Mouse (Mus musculus) bone marrow, adult 2 months (tissue): ENCODE measurements around the gene Fcna.

Experiments used
- CTCF ChIP-seq: fragments of 200-500 bp; IDR thresholded peaks from 2 replicates; pipeline ENCODE4 v1.5.1; 2011; ENCODE audit warnings: low read length, control low read depth; ENCODE audit not compliant: control insufficient read depth, insufficient read depth
- POLR2A ChIP-seq: fragments of 200-500 bp; IDR thresholded peaks from 2 replicates; pipeline ENCODE4 v1.6.1; 2011; ENCODE audit warnings: low read depth, mild to moderate bottlenecking, control low read depth, low read length, borderline replicate concordance; ENCODE audit not compliant: control insufficient read depth

DNA sequence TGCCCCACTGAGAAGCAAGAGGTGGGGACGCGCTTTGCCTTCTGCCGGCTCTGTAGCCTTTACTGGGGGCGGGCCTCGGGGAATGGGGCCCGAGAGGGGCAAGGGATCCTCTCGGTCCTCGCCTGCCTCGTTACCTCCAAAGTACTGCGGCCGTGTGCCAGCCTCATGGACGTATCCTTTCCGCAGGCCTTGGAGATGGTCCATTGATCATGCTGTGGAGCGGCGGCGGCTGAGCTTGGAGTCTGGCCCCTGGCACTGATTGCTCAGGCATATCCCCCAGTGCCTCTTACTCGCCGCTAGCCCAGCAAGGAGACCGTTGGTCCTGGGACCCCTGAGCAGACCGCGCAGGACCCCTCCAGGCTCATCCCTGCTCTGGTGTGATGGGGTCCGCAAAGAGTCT is 11.4 kb downstream of the Fcna start:
- TF ChIP-seq CTCF (no peak), POLR2A (no peak)
